9 mouse cellular contexts compared by ENCODE assay signal in the genomic region with DNA sequence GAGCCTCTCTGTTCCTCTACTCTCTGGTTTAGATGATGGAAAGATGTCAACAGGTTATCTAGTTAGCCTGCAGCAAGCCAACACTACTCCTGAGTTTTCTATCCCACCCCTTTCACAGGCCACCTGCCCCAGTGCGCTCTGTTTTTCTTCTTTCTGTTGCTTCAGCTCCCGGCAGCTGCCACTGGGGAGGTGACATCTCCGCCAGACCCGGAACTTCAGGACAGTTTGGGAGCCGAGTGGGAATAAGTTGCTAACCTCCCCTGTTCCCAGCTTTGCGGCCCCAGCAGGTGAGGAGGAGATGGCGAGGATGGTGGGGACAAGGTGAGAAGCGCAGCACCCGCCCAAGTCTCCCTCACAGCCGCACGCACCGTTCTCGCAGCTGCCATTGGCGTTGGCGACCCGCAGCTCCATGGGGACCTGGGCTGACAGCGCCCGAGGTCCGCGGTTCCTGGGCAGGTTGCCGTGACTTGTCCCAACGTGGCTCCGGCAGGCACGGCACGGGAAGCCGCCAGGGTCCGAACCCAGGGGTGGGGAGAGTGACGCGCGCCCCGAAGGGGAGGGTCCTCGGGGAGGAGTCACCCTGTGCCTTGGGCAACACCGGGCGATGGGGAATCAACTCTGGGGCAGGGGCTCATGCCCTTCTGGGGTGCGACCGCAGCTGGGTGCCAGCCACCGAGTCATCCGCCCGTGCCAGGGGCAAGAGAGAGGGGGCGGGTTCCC. TPM values are rescaled to one million over a fixed set of nuclear protein-coding genes. Genes with fewer than 3 reads are reported as not detected.
DNase-seq lines count a peak whose midpoint lies in the region; ATAC-seq and TF ChIP-seq lines count a peak whose summit lies in the region.
"Had no signal": no experiment of that assay in that cellular context is flagged by ENCODE, and none has a peak within 500 bp of the region (broad histone marks: within the 10 kb centered on the region; RNA-seq: fewer than 3 reads in every experiment).

A gene (minus strand): TSS at position 643 of the 720 bp plus-strand sequence.

- peaks cover 60% of the 10 kb centered on the region for H3K27me3 ChIP-seq in liver, embryonic 12.5 days (replicated peaks)

- TF ChIP-seq POLR2A in olfactory bulb, adult 2 months (IDR thresholded peaks at IDR 0.05; ENCODE audit: insufficient read depth, low read depth, low read length) = no peak

- H3K9ac ChIP-seq in liver, embryonic 12.5 days = 0 out of 2 replicates have a peak within 1 kb of the TSS, but pooled peaks have one; percentile 6

- ATAC-seq in liver, embryonic 12.5 days = no peak
- ATAC-seq in cerebellum, adult (ENCODE audit: insufficient number of reproducible peaks, low FRiP score, low TSS enrichment) = no peak

- H3K4me2 ChIP-seq in liver, embryonic 12.5 days = peak within 1 kb of the TSS; percentile 61

- 3% methylated on average over 40 of the region's 40 CpGs for WGBS in liver, embryonic 12.5 days (ENCODE audit: insufficient replicate concordance)
- WGBS in olfactory bulb, adult 2 months = 1% methylated on average over 40 of the region's 40 CpGs

- H3K9me3 ChIP-seq in liver, embryonic 12.5 days (replicated peaks) = no peaks in the 10 kb centered on the region
- H3K9me3 ChIP-seq: G1E had no signal

- H3K4me3 ChIP-seq in gastrocnemius, adult 2 months = peak within 1 kb of the TSS; percentile 69
- peak within 1 kb of the TSS; percentile 42 for H3K4me3 ChIP-seq in liver, embryonic 12.5 days
- H3K4me3 ChIP-seq in olfactory bulb, adult 2 months (ENCODE audit: insufficient read depth, low read depth, low read length) = peak within 1 kb of the TSS; percentile 53

- H3K27ac ChIP-seq in gastrocnemius, adult 2 months = no peak within 1 kb of the TSS; the same call in 1 of the 2 replicates
- H3K27ac ChIP-seq in liver, embryonic 12.5 days = no peak within 1 kb of the TSS
- no peak within 1 kb of the TSS for H3K27ac ChIP-seq in olfactory bulb, adult 2 months (ENCODE audit: insufficient read depth, low read depth, low read length)

- TF ChIP-seq CTCF in gastrocnemius, adult 2 months (IDR thresholded peaks at IDR 0.05) = no peak
- TF ChIP-seq CTCF in olfactory bulb, adult 2 months (IDR thresholded peaks at IDR 0.05; ENCODE audit: insufficient read depth, low read depth, low read length) = no peak

- no peaks in the 10 kb centered on the region for H3K36me3 ChIP-seq in liver, embryonic 12.5 days
- H3K36me3 ChIP-seq: G1E had no signal

- H3K4me1 ChIP-seq in liver, embryonic 12.5 days = no peaks in the 10 kb centered on the region
- H3K4me1 ChIP-seq in olfactory bulb, adult 2 months (ENCODE audit: control insufficient read depth, insufficient read depth, low read length) = peaks cover 7% of the 10 kb centered on the region

- peak; percentile 32 for DNase-seq in gastrocnemius, adult 2 months
- DNase-seq in gastrocnemius, postnatal 25 days = no peak
- peak; percentile 38 for DNase-seq in thymus, postnatal 14 days
- DNase-seq in thymus, postnatal 0 days (ENCODE audit: low spot score) = no peak
- DNase-seq in heart, postnatal 14 days = peak; percentile 9 to 25

- intact Hi-C loops in gastrocnemius, adult 2 months (cut with DNase I) = no loop called here
- intact Hi-C loops in heart, postnatal 14 days (cut with DNase I) = no loop called here

RNA-seq across cellular contexts. Expression of the gene that starts here (rescaled TPM):
- not detected for total RNA-seq in gastrocnemius, adult 2 months (2021)
- not detected for total RNA-seq in gastrocnemius, postnatal 25 days (2021)
- polyA plus RNA-seq in thymus, postnatal 0 days (2015; fragmentation: Nextera tagmentation; extraction: Ambion mirVana) = 0.09 and 0.13 TPM in 2 replicates
- total RNA-seq in heart, postnatal 14 days (2021) = under 1 TPM; 0.07 to 0.24 TPM
- 0.13 and 0.26 TPM in 2 replicates for polyA plus RNA-seq in liver, embryonic 12.5 days (2016; fragmentation: Nextera tagmentation; extraction: Ambion mirVana)
- polyA plus RNA-seq in olfactory bulb, adult 2 months (2012; ENCODE audit: insufficient read depth, insufficient read length, low replicate concordance, missing spikeins) = not detected in 2 replicates
- total RNA-seq: G1E had no signal
- polyA plus RNA-seq: G1E had no signal

Comparison
In these comparisons a context has a peak if more than half of its experiments do, and no peak if none do; other contexts are left out.
1. Peak in DNase-seq and H3K4me3 ChIP-seq in gastrocnemius, adult 2 months; RNA of the gene not detected or under 1 TPM.
2. Peak in DNase-seq in heart, postnatal 14 days; RNA of the gene not detected or under 1 TPM.